Mouse (Mus musculus) C2C12 (cell line): Measurements from ENCODE around the gene Rarres2.

Source experiments
- CEBPB ChIP-seq: IDR thresholded peaks from one replicate; pipeline ENCODE4 v1.6.1; 2011; ENCODE audit warnings: low read depth, mild to moderate bottlenecking, control low read depth, moderate library complexity
- CTCF ChIP-seq: IDR thresholded peaks from one replicate; pipeline ENCODE4 v1.5.1; 2011; ENCODE audit not compliant: control insufficient read depth, insufficient read depth, insufficient read length
- FOSL1 ChIP-seq: IDR thresholded peaks from one replicate; pipeline ENCODE4 v1.8.0; 2011; ENCODE audit warnings: mild to moderate bottlenecking, low read length; ENCODE audit not compliant: poor library complexity, insufficient read depth, severe bottlenecking
- MAX ChIP-seq: IDR thresholded peaks from one replicate; pipeline ENCODE4 v1.6.1; 2011; ENCODE audit warnings: mild to moderate bottlenecking, control low read depth
- MYOD1 ChIP-seq: IDR thresholded peaks from one replicate; pipeline ENCODE4 v1.6.1; 2011; ENCODE audit warnings: low read depth; ENCODE audit not compliant: control insufficient read depth, insufficient read length
- USF1 ChIP-seq: IDR thresholded peaks from one replicate; pipeline ENCODE4 v1.6.1; 2011; ENCODE audit warnings: low read depth, mild to moderate bottlenecking, control low read depth, moderate library complexity

DNA sequence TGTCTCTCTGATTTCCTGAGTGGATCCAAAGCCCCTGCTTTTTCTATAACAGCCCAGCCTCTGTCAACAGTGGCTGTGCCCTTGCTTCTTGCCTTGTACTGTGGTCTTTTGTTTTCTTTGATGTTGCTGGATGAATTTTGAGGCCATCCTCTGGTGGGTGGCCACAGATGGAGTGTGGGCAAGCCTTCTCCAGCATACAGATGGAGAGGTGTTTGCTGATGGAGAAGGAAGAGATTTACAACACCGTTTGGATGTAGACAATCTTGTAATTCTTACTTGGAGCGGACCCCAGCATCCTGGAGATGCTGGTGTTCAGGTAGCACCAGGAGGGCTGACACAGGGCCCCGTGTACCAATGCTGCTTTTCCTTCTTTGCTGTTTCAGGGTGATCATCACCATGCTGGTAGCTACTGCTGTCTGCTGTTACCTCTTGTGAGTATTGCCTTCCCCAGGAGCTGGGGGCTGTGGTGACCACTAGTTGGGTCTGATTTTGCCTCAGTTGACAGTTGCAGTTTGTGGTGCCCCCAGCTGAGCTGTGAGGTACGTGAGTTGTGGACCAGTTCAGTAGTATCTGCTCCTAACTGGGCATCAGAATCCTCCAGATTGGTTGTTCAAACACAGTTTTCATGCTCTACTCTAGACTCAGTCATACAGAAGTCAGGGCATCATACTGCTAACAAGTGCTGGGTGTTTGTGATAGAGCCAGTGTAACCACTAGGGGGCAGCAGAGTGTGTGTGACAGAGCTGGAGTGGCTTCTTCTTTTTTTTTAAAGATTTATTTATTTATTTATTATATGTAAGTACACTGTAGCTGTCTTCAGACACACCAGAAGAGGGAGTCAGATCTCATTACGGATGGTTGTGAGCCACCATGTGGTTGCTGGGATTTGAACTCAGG lies 33.5 kb downstream of the Rarres2 start:
- TF ChIP-seq CTCF: peak; percentile 17
- no peak for TF ChIP-seq MAX
- TF ChIP-seq USF1: no peak
- TF ChIP-seq MYOD1: no peak
- no peak for TF ChIP-seq CEBPB
- no peak for TF ChIP-seq FOSL1
